Mouse (Mus musculus): ENCODE data around the gene Zfp322a.
"Not testable (repeated sequence)": the region's sequence is repeated elsewhere in the genome, so short reads cannot be mapped to it uniquely, and the experiment has no call there.

Gene Zfp322a

GRCm38 (mm10) chr13:23312909-23313669 lies 55.9 kb downstream of the Zfp322a start:
- no peak for DNase-seq

GRCm38 (mm10) chr13:23310036-23310435 lies 59.0 kb downstream of the Zfp322a start:
- DNase-seq: no peak

- no peak for DNase-seq
These were observed 59.5 kb downstream of the Zfp322a start for GRCm38 (mm10) chr13:23309495-23310011.

- not testable (repeated sequence) for DNase-seq
These were observed 60.2 kb downstream of the Zfp322a start for GRCm38 (mm10) chr13:23308639-23309307.

GRCm38 (mm10) chr13:23307069-23307814 lies 61.8 kb downstream of the Zfp322a start:
- no peak for DNase-seq

- no peak for DNase-seq
These were observed 62.3 kb downstream of the Zfp322a start for GRCm38 (mm10) chr13:23306707-23307068.

All from cerebellum, adult 18-20 months (tissue).